Mouse (Mus musculus): Measurements from ENCODE around the gene Ndufa8.
A peak's percentile ranks its signal among the peaks of the same experiment; 100 is the strongest.

The Ndufa8 gene

GRCm38 (mm10) chr2:36048748-36049566, at the start of gene Ndufa8, which contains the start of gene Morn5:
TSS of gene Ndufa8 (minus strand) at chr2:36049406.
TSS of gene Morn5 (plus strand) at chr2:36049458.
- peak; percentile 96 for DNase-seq

- DNase-seq, result no peak
Observed at GRCm38 (mm10) chr2:36098021-36098420, 48.8 kb upstream of the Ndufa8 start.

- no peak for DNase-seq
Observed at GRCm38 (mm10) chr2:36097129-36097815, 48.1 kb upstream of the Ndufa8 start.

- DNase-seq, result no peak
Observed at GRCm38 (mm10) chr2:36093914-36094475, 44.8 kb upstream of the Ndufa8 start.

GRCm38 (mm10) chr2:36093301-36093700, 44.1 kb upstream of the Ndufa8 start:
- DNase-seq, result no peak

- DNase-seq, result no peak
Observed at GRCm38 (mm10) chr2:36092748-36093147, 43.5 kb upstream of the Ndufa8 start.

- no peak for DNase-seq
Observed at GRCm38 (mm10) chr2:36090853-36091741, 41.9 kb upstream of the Ndufa8 start.

- DNase-seq, result no peak
Observed at GRCm38 (mm10) chr2:36089190-36089589, 40.0 kb upstream of the Ndufa8 start.

- DNase-seq, result no peak
Observed at GRCm38 (mm10) chr2:36085041-36085440, 35.8 kb upstream of the Ndufa8 start.

- DNase-seq, result no peak
Observed at GRCm38 (mm10) chr2:36082802-36083580, 33.8 kb upstream of the Ndufa8 start.

GRCm38 (mm10) chr2:36081446-36081845, 32.2 kb upstream of the Ndufa8 start:
- DNase-seq, result no peak

GRCm38 (mm10) chr2:36077160-36077761, 28.1 kb upstream of the Ndufa8 start:
- DNase-seq, result no peak

- DNase-seq, result no peak
Observed at GRCm38 (mm10) chr2:36075210-36075609, 26.0 kb upstream of the Ndufa8 start.

- no peak for DNase-seq
Observed at GRCm38 (mm10) chr2:36073781-36074180, 24.6 kb upstream of the Ndufa8 start.

GRCm38 (mm10) chr2:36071660-36072305, 22.6 kb upstream of the Ndufa8 start:
- no peak for DNase-seq

GRCm38 (mm10) chr2:36067132-36067531, 17.9 kb upstream of the Ndufa8 start:
- DNase-seq, result no peak

GRCm38 (mm10) chr2:36061409-36061808, 12.2 kb upstream of the Ndufa8 start:
- no peak for DNase-seq

- no peak for DNase-seq
Observed at GRCm38 (mm10) chr2:36056248-36056647, 7.0 kb upstream of the Ndufa8 start.

GRCm38 (mm10) chr2:36053249-36053648, 4.0 kb upstream of the Ndufa8 start:
- peak; percentile 23 for DNase-seq

- no peak for DNase-seq
Observed at GRCm38 (mm10) chr2:36049567-36049954, 355 bp upstream of the Ndufa8 start.

GRCm38 (mm10) chr2:36048164-36048563, 1.0 kb downstream of the Ndufa8 start:
- DNase-seq, result no peak

Data from layer of hippocampus, adult 9-11 months (tissue).